Mouse (Mus musculus) erythroblast, adult 5-6 weeks (primary cell): ENCODE measurements around the gene Cyp39a1. TPM values are rescaled to one million over a fixed set of nuclear protein-coding genes. Genes with fewer than 3 reads are reported as not detected.

ENCODE experiments used
- ATAC-seq: replicated peaks from 2 replicates; pipeline ENCODE4 v1.8.0; 2016; ENCODE audit warnings: moderate number of reproducible peaks, mild to moderate bottlenecking, moderate TSS enrichment, inconsistent platforms; ENCODE audit not compliant: poor library complexity, low FRiP score, severe bottlenecking
- total RNA-seq, 2 experiments: library from RNA; stranded (forward) in 1 of 2; stranded (reverse) in 1 of 2; fragments of 150-400 nt in 1 of 2; fragments of 200-764, 138-1000 nt in 1 of 2; gene quantifications; 2 replicates each; pipeline versions ENCODE4 v1.2.3 to v1.2.4; 2015 to 2017; ENCODE audit warnings: low replicate concordance in 2 of 2

Gene Cyp39a1
- total RNA-seq, 2 experiments from 2014 or later: 0.17 TPM; not detected in 1

- no peak for ATAC-seq
These were observed 85.6 kb downstream of the Cyp39a1 start for GRCm38 (mm10) chr17:43752811-43753210.

DNA sequence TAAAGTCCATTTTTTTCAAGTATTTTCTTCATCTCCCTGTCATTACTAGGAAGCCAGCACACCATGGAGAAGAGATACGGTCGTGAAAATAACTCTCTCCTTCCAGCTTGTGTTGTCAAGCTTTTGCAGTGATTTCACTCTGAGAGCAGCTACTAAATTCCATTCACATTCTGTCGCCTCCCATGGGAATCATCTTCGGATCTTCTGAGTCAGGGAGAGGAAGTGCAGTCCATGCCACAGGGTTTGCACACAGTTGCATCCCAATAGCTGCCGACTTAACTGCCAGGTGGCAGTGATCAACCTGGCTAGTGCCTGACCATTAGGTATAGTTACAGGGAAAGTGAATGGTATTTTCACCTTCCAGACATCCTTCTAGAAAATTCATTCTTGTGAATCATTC is 87.5 kb downstream of the Cyp39a1 start:
- no peak for ATAC-seq

GRCm38 (mm10) chr17:43758607-43759259 is 91.5 kb downstream of the Cyp39a1 start:
- no peak for ATAC-seq

DNA sequence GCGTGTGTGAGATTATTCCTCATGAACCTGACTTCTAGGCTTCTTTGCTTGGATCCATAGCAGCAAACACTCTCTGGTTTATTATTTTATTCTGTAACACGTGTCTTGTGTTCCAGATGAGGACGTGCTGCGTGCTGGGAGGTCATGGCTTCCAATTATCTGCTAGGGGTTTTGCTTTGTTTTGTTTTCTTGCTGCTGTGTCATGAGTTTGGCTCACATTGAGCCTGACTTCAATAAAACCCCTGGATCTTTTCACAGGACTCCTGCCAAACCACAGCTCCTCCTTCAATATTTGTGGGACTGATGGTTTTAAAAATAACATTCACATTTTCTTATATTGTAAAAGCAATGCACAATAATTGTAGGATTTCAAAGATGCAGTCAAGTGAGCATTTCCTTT is 117.3 kb downstream of the Cyp39a1 start:
- no peak for ATAC-seq

DNA sequence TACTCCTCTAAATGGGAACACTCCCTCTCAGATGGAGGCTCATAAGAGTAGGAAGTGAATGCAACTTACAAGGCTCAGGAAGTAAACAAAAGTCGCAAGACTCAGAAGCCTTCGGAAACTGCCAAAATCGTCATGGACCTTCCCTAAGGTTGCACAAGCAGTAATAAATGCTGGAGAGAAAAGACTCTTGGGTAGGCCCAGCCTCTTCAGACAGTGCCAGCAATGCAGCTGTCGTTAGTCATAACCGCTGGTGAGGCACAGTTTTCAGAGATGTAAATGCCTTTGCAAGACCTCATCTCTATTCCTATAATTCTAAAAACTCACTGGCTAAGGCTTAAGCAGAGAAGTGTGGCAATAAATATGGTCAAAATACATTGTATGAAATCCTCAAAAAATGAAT is 121.0 kb downstream of the Cyp39a1 start:
- ATAC-seq: no peak

- no peak for ATAC-seq
These were observed 122.2 kb downstream of the Cyp39a1 start for GRCm38 (mm10) chr17:43789376-43789775.

DNA sequence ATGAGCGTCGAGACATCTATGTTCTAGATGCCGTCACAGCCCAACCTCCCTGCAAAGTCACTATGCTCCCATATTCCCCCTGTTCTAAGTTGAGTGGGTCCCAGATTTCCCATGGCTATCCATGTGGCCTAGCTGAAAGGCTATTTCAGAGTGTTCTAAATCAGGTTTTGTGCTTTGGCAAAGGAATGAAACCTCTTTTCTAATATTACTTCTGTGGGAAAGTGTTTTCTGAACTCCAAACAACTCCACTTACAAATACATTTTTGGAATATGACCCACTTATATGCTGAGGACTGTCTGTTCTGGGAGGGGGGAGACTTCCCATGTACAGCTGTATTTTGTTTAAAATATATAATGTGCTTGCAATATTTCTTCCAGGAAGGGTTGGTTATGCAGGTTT is 124.5 kb downstream of the Cyp39a1 start:
- no peak for ATAC-seq

DNA sequence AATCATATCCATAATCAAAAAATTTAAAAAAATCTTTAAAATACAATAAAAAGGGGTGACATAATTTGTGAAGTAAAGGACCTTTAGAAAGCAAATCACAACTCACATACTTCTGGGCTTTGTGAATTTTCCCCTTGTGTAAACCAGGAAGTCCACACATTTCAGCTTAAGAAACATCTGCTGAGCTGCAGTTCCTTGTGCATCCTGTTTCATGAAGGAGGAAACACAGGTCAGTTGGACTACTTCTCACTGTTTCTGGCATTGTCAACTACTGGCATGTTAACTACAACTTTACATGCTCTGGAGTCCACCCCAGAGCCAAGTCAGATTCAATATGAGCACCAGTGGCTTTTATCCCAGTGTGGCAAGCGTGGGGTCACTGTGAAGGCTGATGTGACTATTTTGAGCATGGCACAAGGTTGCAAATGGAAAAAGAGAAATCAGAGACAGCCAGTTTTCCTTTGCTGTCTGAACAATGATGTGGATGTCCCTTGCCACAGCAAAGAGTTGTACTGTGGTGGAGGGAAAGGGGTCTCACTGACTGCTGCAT is 127.6 kb downstream of the Cyp39a1 start:
- no peak for ATAC-seq

Other genes starting within 250 kb of the Cyp39a1 start
- not detected in 2 replicates for gene Mep1a, start 164.6 kb upstream of the Cyp39a1 start, total RNA-seq (2015; ENCODE audit: low replicate concordance)
- gene Mep1a, start 164.6 kb upstream of the Cyp39a1 start, total RNA-seq (2017; ENCODE audit: low replicate concordance): not detected in 2 replicates
- gene Ankrd66, start 123.8 kb upstream of the Cyp39a1 start, total RNA-seq (2015; ENCODE audit: low replicate concordance): not detected in 2 replicates
- 0.56 TPM in 1 of 2 replicates, not detected in the other for gene Ankrd66, start 123.8 kb upstream of the Cyp39a1 start, total RNA-seq (2017; ENCODE audit: low replicate concordance)
- 11.5 and 12.1 TPM in 2 replicates for gene Pla2g7, start 99.3 kb upstream of the Cyp39a1 start, total RNA-seq (2015; ENCODE audit: low replicate concordance)
- 7.0 and 7.8 TPM in 2 replicates for gene Pla2g7, start 99.3 kb upstream of the Cyp39a1 start, total RNA-seq (2017; ENCODE audit: low replicate concordance)
- not detected in 2 replicates for gene Tdrd6, start 37.1 kb upstream of the Cyp39a1 start, total RNA-seq (2015; ENCODE audit: low replicate concordance)
- not detected in 2 replicates for gene Tdrd6, start 37.1 kb upstream of the Cyp39a1 start, total RNA-seq (2017; ENCODE audit: low replicate concordance)
- gene Slc25a27, start 211 bp upstream of the Cyp39a1 start, total RNA-seq (2015; ENCODE audit: low replicate concordance): 0.42 TPM in 1 of 2 replicates, not detected in the other
- 0.42 and 1.3 TPM in 2 replicates for gene Slc25a27, start 211 bp upstream of the Cyp39a1 start, total RNA-seq (2017; ENCODE audit: low replicate concordance)
- not detected in 2 replicates for gene Rcan2, start 133.9 kb downstream of the Cyp39a1 start, total RNA-seq (2015; ENCODE audit: low replicate concordance)
- not detected in 2 replicates for gene Rcan2, start 133.9 kb downstream of the Cyp39a1 start, total RNA-seq (2017; ENCODE audit: low replicate concordance)